ENCODE assay signal across 11 mouse cellular contexts in genomic region chr14:47395462-47396026, GRCm38 (mm10). TPM values are rescaled to one million over a fixed set of nuclear protein-coding genes. Genes with fewer than 3 reads are reported as not detected.
DNase-seq lines count a peak whose midpoint lies in the region; ATAC-seq lines count a peak whose summit lies in the region.
"Had no signal": no experiment of that assay in that cellular context is flagged by ENCODE, and none has a peak within 500 bp of the region (broad histone marks: within the 10 kb centered on the region; RNA-seq: fewer than 3 reads in every experiment).

No protein-coding gene starts in this region.

- peak; percentile 84 for ATAC-seq in activated CD4-positive, CD25-positive, alpha-beta regulatory T cell, adult 4 months
- peak; percentile 21; the same call in 1 of the 2 replicates for ATAC-seq in neural tube, embryonic 15.5 days (ENCODE audit: low FRiP score)

- no peaks in the 10 kb centered on the region for H3K36me3 ChIP-seq in neural tube, embryonic 15.5 days

- H3K4me2 ChIP-seq in neural tube, embryonic 15.5 days = peak overlapping the region; percentile 24; the same call in 1 of the 2 replicates
- H3K4me2 ChIP-seq: liver, embryonic 15.5 days had no signal

- H3K4me3 ChIP-seq in neural tube, embryonic 15.5 days (replicated peaks) = no peak overlapping the region
- H3K4me3 ChIP-seq: heart, adult 2 months; liver, embryonic 15.5 days had no signal

- 42% methylated on average over 15 of the region's 15 CpGs for WGBS in neural tube, embryonic 15.5 days

- H3K27ac ChIP-seq in neural tube, embryonic 15.5 days (replicated peaks) = peak overlapping the region; percentile 4; the same call in 1 of the 2 replicates
- H3K27ac ChIP-seq: heart, adult 2 months; liver, embryonic 15.5 days had no signal

- no peak overlapping the region for H3K9ac ChIP-seq in neural tube, embryonic 15.5 days (replicated peaks)
- H3K9ac ChIP-seq: liver, embryonic 15.5 days had no signal

- no peaks in the 10 kb centered on the region for H3K9me3 ChIP-seq in neural tube, embryonic 15.5 days (replicated peaks)
- H3K9me3 ChIP-seq: liver, embryonic 15.5 days had no signal

- H3K4me1 ChIP-seq in neural tube, embryonic 15.5 days = peaks cover 13% of the 10 kb centered on the region
- H3K4me1 ChIP-seq: liver, embryonic 15.5 days had no signal

- DNase-seq in heart, adult 18-20 months = peak; percentile 14 to 20
- DNase-seq in heart, postnatal 4 days = no peak
- peak; percentile 79 for DNase-seq in 416B (ENCODE audit: low read depth)
- no peak for DNase-seq in ovary, postnatal 14 days (ENCODE audit: low spot score)
- no peak for DNase-seq in left cerebral cortex, adult 8-10 months (ENCODE audit: low spot score in 2 of 2)
- no peak for DNase-seq in gastrocnemius, postnatal 4 days (ENCODE audit: low spot score in 2 of 2)
- DNase-seq: adrenal gland, postnatal 10 days had no signal

- no peaks in the 10 kb centered on the region for H3K27me3 ChIP-seq in neural tube, embryonic 15.5 days (replicated peaks)
- H3K27me3 ChIP-seq: liver, embryonic 15.5 days had no signal

RNA-seq across cellular contexts. Expression of gene Dlgap5, which starts 22.7 kb away (rescaled TPM):
- under 1 TPM; 0.37 to 0.62 TPM for total RNA-seq in heart, adult 18-20 months (2021)
- total RNA-seq in heart, postnatal 4 days (2021) = 10 to 100 TPM; 26.5 to 35.0 TPM
- polyA plus RNA-seq in activated CD4-positive, CD25-positive, alpha-beta regulatory T cell, adult 4 months (2017; shearing (Covaris generic)) = 10 to 100 TPM; 14.7 to 15.5 TPM
- 4.4 and 15.3 TPM in 2 replicates for polyA plus RNA-seq in neural tube, embryonic 15.5 days (2015; fragmentation: Nextera tagmentation; extraction: Ambion mirVana)
- total RNA-seq in left cerebral cortex, adult 8-10 months (2022) = 1 to 10 TPM in 1 of 4 experiments, under 1 TPM in 3; 0.34 to 1.2 (median 0.42) TPM
- total RNA-seq in gastrocnemius, postnatal 4 days (2021) = 10 to 100 TPM; 15.3 to 15.4 TPM

RNA-seq across cellular contexts. Expression of gene Lgals3, which starts 28.0 kb away (rescaled TPM):
- total RNA-seq in heart, adult 18-20 months (2021) = 1 to 10 TPM; 3.3 to 7.2 TPM
- 1 to 10 TPM; 2.6 to 3.5 TPM for total RNA-seq in heart, postnatal 4 days (2021)
- 10 to 100 TPM; 43.2 to 70.4 TPM for polyA plus RNA-seq in activated CD4-positive, CD25-positive, alpha-beta regulatory T cell, adult 4 months (2017; shearing (Covaris generic))
- 5.0 and 9.7 TPM in 2 replicates for polyA plus RNA-seq in neural tube, embryonic 15.5 days (2015; fragmentation: Nextera tagmentation; extraction: Ambion mirVana)
- total RNA-seq in left cerebral cortex, adult 8-10 months (2022) = 1 to 10 TPM in 2 of 4 experiments, under 1 TPM in 2; 0.66 to 1.8 (median 0.93) TPM
- total RNA-seq in gastrocnemius, postnatal 4 days (2021) = 1 to 10 TPM; 6.2 to 6.9 TPM

RNA-seq across cellular contexts. Expression of gene Fbxo34, which starts 54.7 kb away (rescaled TPM):
- 10 to 100 TPM; 11.9 to 12.7 TPM for total RNA-seq in heart, adult 18-20 months (2021)
- 10 to 100 TPM; 20.4 to 22.3 TPM for total RNA-seq in heart, postnatal 4 days (2021)
- 10 to 100 TPM in 1 of 2 experiments, 1 to 10 TPM in 1; 8.5 to 10.4 TPM for polyA plus RNA-seq in activated CD4-positive, CD25-positive, alpha-beta regulatory T cell, adult 4 months (2017; shearing (Covaris generic))
- 30.9 and 32.3 TPM in 2 replicates for polyA plus RNA-seq in neural tube, embryonic 15.5 days (2015; fragmentation: Nextera tagmentation; extraction: Ambion mirVana)
- total RNA-seq in left cerebral cortex, adult 8-10 months (2022) = 100 to 1,000 TPM in 1 of 4 experiments, 10 to 100 TPM in 3; 80.4 to 102 (median 92.3) TPM
- 10 to 100 TPM; 19.6 to 20.5 TPM for total RNA-seq in gastrocnemius, postnatal 4 days (2021)

Comparison
In these comparisons a context has a peak if more than half of its experiments do, and no peak if none do; other contexts are left out.
1. DNase-seq: peak in heart, adult 18-20 months (2 of 2) and 416B (single experiment); none in heart, postnatal 4 days (single experiment), ovary, postnatal 14 days (single experiment), left cerebral cortex, adult 8-10 months (0 of 2) and gastrocnemius, postnatal 4 days (0 of 2).
2. RNA of gene Dlgap5, which starts 22.7 kb away (total RNA-seq): 26.5 to 35.0 TPM in heart, postnatal 4 days and 15.3 to 15.4 TPM in gastrocnemius, postnatal 4 days; 0.37 to 0.62 TPM in heart, adult 18-20 months and 0.34 to 1.2 TPM in left cerebral cortex, adult 8-10 months; every median in the first group is over 4 times any median in the second.